Mouse (Mus musculus) midbrain, embryonic 16.5 days (tissue): ENCODE measurements at regions not wholly inside any gene's neighbourhood (a gene's known extent, or its start where the extent isn't known, plus 50 kb on each side); places are given as distances from the start of the nearest gene placed in this dataset.

ENCODE experiments used
- ATAC-seq: fragments of 200-750 bp; cut with Nextera tagmentation; 2 replicates; pipeline ENCODE4 v1.8.0; 2017; ENCODE audit warnings: moderate TSS enrichment
- H3K27ac ChIP-seq: fragments of 300-500 bp; sonication (generic); 2 replicates; pipeline ENCODE4 v1.5.1; 2014; ENCODE audit warnings: mild to moderate bottlenecking, low read length, mixed read lengths
- H3K27me3 ChIP-seq: fragments of 300-500 bp; sonication (generic); 2 replicates; pipeline ENCODE4 v1.6.1; 2014; ENCODE audit warnings: low read depth, low read length, mixed read lengths; ENCODE audit not compliant: control insufficient read depth, insufficient read depth
- H3K36me3 ChIP-seq: fragments of 300-500 bp; sonication (generic); 2 replicates; pipeline ENCODE4 v1.6.1; 2014; ENCODE audit warnings: mild to moderate bottlenecking, low read length, moderate library complexity, mixed read lengths; ENCODE audit not compliant: control insufficient read depth, insufficient read depth
- H3K4me1 ChIP-seq: fragments of 300-500 bp; sonication (generic); 2 replicates; pipeline ENCODE4 v1.6.1; 2014; ENCODE audit warnings: mild to moderate bottlenecking, low read length, mixed read lengths; ENCODE audit not compliant: control insufficient read depth, insufficient read depth
- H3K4me2 ChIP-seq: fragments of 300-500 bp; sonication (generic); 2 replicates; pipeline ENCODE4 v1.6.1; 2014; ENCODE audit warnings: mild to moderate bottlenecking, low read length, mixed read lengths
- H3K4me3 ChIP-seq: fragments of 300-500 bp; sonication (generic); 2 replicates; pipeline ENCODE4 v1.5.1; 2014; ENCODE audit warnings: low read depth, mild to moderate bottlenecking, low read length, moderate library complexity, mixed read lengths
- H3K9ac ChIP-seq: fragments of 300-500 bp; sonication (generic); 2 replicates; pipeline ENCODE4 v1.6.1; 2014; ENCODE audit warnings: low read depth, low read length, mixed read lengths
- H3K9me3 ChIP-seq: fragments of 300-500 bp; sonication (generic); replicated peaks from 2 replicates; pipeline ENCODE4 v1.6.1; 2014; ENCODE audit warnings: mild to moderate bottlenecking, low read length, mixed read lengths; ENCODE audit not compliant: control insufficient read depth, poor library complexity, severe bottlenecking
- WGBS: fragments of 180-500 bp; shearing (Covaris S2); extraction: QIAGEN DNeasy Blood & Tissue Kit; methylation state at CpG from one replicate; pipeline ENCODE4 v1.1.7; 2014; 5-methylcytosine and 5-hydroxymethylcytosine counted together

DNA sequence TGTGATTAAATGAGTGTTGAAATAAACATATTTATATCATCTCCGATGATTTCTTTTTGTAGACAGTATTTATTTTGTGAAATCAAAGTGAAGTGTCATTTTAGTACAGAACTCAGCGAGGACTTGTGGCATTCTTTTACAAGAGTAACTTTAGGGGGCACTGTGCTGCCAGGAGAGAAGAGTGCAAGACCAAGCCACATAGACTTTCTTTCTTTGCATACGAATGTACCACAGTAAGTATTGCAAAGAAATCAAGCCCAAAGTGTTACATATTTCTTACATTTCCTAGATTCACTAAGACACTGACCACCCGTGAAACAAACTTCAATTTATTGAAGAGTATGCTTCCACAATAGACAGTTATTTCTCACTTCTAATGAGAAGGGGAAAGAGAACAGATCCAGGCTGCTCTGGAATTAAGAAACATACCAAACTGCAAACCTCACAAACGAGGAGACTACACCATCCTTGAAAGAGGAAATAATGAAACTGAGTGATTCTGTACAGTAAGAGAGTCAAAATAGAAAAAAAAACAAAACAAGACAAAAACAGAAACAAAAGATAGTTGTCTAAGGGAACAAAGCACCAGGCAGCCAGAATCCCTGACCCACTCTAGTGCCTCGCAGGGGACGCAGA lies 847.8 kb upstream of the Epha7 start:
- Histone ChIP-seq H3K27ac (no peak overlapping the region), H3K4me1 (no peaks in the 10 kb centered on the region), H3K9me3 (no peaks in the 10 kb centered on the region), H3K4me3 (no peak overlapping the region), H3K36me3 (no peaks in the 10 kb centered on the region), H3K9ac (no peak overlapping the region), H3K27me3 (peaks cover 3% of the 10 kb centered on the region), H3K4me2 (no peak overlapping the region)
- peak; percentile 77; the same call in 1 of the 2 replicates for ATAC-seq
- 9% methylated on average over 7 of the region's 7 CpGs for WGBS

DNA sequence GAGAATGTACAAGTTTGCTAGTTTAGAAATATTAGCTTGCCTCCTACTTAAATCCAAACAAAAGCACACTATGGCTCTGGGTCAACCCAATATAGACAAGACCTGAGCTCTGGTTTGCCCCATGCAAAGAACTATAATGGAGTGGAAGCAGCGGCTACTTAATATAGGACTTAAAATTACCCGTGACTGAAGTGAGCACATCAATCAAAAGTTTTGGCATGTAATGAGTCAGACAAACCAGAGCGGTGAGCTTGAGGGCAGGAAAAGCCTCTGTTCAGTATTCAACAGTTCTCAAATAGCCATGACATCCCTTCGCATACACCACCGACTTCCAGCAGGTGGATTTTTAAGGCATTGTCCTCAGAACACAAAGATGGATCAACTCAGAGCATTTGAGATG lies 842.4 kb upstream of the Epha7 start:
- WGBS, result 10% methylated on average over 5 of the region's 5 CpGs
- Histone ChIP-seq H3K4me2 (no peak overlapping the region), H3K4me3 (no peak overlapping the region), H3K27ac (no peak overlapping the region), H3K4me1 (no peaks in the 10 kb centered on the region), H3K27me3 (peaks cover 11% of the 10 kb centered on the region), H3K9me3 (no peaks in the 10 kb centered on the region), H3K36me3 (no peaks in the 10 kb centered on the region), H3K9ac (no peak overlapping the region)
- no peak for ATAC-seq

DNA sequence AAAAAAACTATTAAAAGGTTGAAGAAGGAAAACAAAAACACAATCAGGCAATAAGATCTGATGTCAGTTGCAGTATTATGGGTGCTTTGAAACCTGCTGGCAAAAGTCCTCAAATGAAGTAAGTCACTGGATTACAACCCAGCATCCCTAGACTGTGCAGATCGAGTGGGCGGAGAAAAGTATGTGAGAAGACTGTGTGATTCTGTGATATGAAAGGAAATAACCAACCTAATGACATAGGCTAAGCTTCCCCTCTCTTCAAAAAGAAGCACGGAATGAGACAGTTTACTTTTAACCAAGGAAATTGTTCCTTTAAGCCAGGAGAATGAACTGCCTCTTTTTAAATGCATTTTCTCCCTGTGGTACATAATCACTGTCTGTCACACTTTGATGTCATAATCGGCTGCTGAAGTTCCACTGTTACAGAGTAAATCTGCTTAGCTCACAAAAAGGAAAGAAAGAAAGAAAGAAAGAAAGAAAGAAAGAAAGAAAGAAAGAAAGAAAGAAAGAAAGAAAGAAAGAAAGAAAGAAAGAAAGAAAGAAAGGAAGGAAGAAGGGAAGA lies 833.6 kb upstream of the Epha7 start:
- H3K4me2 ChIP-seq, result no peak overlapping the region; the same call in 1 of the 2 replicates
- ATAC-seq, result no peak
- H3K27me3 ChIP-seq, result peaks cover 12% of the 10 kb centered on the region
- H3K36me3 ChIP-seq, result no peaks in the 10 kb centered on the region
- no peak overlapping the region for H3K4me3 ChIP-seq
- no peaks in the 10 kb centered on the region for H3K9me3 ChIP-seq
- H3K4me1 ChIP-seq, result no peaks in the 10 kb centered on the region
- H3K27ac ChIP-seq, result no peak overlapping the region
- no peak overlapping the region for H3K9ac ChIP-seq
- 13% methylated on average over 4 of the region's 4 CpGs for WGBS

DNA sequence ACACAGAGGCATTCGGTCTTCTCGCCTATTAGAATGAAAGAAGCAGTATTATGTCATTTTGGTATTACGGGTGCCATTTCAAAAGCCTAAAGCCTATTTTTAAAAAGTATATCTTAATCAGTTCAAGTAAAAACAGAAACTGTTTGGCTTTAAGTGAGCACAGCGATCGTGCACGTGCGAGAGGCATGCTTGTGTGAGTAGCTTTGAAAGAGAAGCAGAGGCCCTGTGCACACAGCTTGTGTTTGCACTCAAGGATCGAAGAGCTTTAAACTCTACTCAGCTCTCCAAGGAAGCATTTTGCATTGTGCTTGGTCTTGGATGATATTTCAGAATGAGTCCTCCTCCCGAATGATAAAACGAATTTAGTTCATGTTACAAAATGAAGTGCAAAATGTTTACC lies 833.1 kb upstream of the Epha7 start:
- Histone ChIP-seq H3K27me3 (peaks cover 14% of the 10 kb centered on the region), H3K9me3 (no peaks in the 10 kb centered on the region), H3K27ac (no peak overlapping the region), H3K4me2 (peak overlapping the region; percentile 31), H3K36me3 (no peaks in the 10 kb centered on the region), H3K9ac (no peak overlapping the region), H3K4me1 (no peaks in the 10 kb centered on the region), H3K4me3 (no peak overlapping the region)
- WGBS, result 21% methylated on average over 10 of the region's 10 CpGs
- no peak for ATAC-seq

DNA sequence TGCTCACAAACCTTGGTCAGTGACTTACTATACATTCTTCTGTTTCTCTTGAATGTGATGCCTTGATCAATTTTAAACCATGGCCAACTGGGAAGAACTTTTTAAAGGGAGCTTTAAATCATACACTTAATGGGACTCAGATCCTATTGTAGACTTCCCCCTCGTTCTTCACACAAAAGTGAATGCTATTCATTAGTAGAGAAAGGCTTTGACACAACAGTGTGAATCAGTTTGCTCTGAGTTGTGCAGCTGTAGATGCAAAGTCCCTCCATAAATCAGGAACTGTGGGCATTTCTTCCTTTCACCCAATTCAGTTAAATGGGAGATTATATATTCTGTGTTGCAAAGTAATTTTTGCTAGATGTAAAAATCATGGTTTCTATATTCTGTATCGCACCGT lies 831.6 kb upstream of the Epha7 start:
- 66% methylated on average over 3 of the region's 3 CpGs for WGBS
- Histone ChIP-seq H3K4me1 (no peaks in the 10 kb centered on the region), H3K36me3 (no peaks in the 10 kb centered on the region), H3K4me3 (no peak overlapping the region), H3K9me3 (no peaks in the 10 kb centered on the region), H3K9ac (no peak overlapping the region), H3K4me2 (no peak overlapping the region), H3K27ac (no peak overlapping the region), H3K27me3 (peaks cover 15% of the 10 kb centered on the region)
- ATAC-seq, result no peak

GRCm38 (mm10) chr4:27987986-27988423 lies 824.9 kb upstream of the Epha7 start:
- Histone ChIP-seq H3K27ac (no peak overlapping the region), H3K4me3 (no peak overlapping the region), H3K4me1 (0 out of 2 replicates have a peak, but pooled peaks cover 2% of the 10 kb centered on the region), H3K36me3 (no peaks in the 10 kb centered on the region), H3K4me2 (no peak overlapping the region), H3K9me3 (no peaks in the 10 kb centered on the region), H3K9ac (no peak overlapping the region), H3K27me3 (peaks cover 2% of the 10 kb centered on the region; the same call in 1 of the 2 replicates)
- peak; percentile 68; the same call in 1 of the 2 replicates for ATAC-seq
- WGBS, result 7% methylated on average over 4 of the region's 4 CpGs

- no peaks in the 10 kb centered on the region for H3K36me3 ChIP-seq
- peaks cover 4% of the 10 kb centered on the region; the same call in 1 of the 2 replicates for H3K27me3 ChIP-seq
Measured at GRCm38 (mm10) chr4:27994411-27994810, 818.5 kb upstream of the Epha7 start.

DNA sequence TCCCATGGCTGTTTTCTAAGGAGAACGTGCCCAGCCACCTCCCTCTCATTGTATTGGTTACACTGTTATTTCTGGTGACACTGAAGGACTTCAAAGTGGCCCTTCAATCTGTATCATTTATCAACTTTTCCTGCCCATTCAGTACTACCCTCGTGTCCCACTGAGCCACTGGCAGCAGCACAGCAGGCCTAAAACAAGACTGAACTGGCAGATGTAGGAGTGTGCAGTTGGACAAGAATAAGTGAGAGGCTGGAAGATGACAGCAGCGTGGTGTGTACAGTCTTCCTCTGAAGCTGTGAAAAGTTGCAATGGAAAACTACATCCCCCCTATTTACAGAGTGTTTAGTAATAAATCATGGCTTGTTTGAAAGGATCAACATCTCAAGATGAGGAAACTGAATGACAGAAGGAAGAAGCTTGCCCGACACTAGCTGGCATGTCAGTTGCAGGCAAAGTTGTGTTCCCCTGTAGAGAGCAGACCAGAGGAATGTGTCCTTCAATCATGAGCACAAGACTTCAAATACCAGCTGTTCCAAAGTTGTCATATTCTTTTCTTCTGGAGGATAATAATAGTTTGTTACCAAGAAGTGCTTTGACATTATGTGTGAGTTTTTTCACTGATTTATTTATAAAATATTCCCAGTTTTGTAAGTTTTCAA lies 811.0 kb upstream of the Epha7 start:
- WGBS, result 35% methylated on average over 4 of the region's 4 CpGs
- Histone ChIP-seq H3K36me3 (no peaks in the 10 kb centered on the region), H3K27ac (no peak overlapping the region), H3K9me3 (no peaks in the 10 kb centered on the region), H3K4me3 (no peak overlapping the region), H3K9ac (no peak overlapping the region), H3K4me1 (no peaks in the 10 kb centered on the region), H3K27me3 (no peaks in the 10 kb centered on the region), H3K4me2 (no peak overlapping the region)
- ATAC-seq, result no peak

More at GRCm38 (mm10) chr4:27994411-27994810, 818.5 kb upstream of the Epha7 start:
- Histone ChIP-seq H3K4me3 (no peak overlapping the region), H3K4me2 (no peak overlapping the region), H3K4me1 (no peaks in the 10 kb centered on the region), H3K27ac (no peak overlapping the region), H3K9ac (no peak overlapping the region), H3K9me3 (no peaks in the 10 kb centered on the region)
- no peak for ATAC-seq
- WGBS, result 88% methylated on average over 2 of the region's 2 CpGs
